Mouse (Mus musculus) liver, adult 2 months (tissue): ENCODE data around the gene Nova2.

Experiments
- CTCF ChIP-seq: fragments of 200-500 bp; IDR thresholded peaks from 2 replicates; pipeline ENCODE4 v1.5.1; 2011; ENCODE audit warnings: low read depth, low read length, control low read depth
- POLR2A ChIP-seq: fragments of 200-500 bp; IDR thresholded peaks from 2 replicates; pipeline ENCODE4 v1.6.1; 2011; ENCODE audit warnings: low read length, control low read depth; ENCODE audit not compliant: insufficient read depth; ENCODE audit errors: extremely low read depth

- TF ChIP-seq CTCF: no peak
- TF ChIP-seq POLR2A: no peak
These were observed 37.1 kb downstream of the Nova2 start for GRCm38 (mm10) chr7:18962795-18963194.
